Mouse (Mus musculus): ENCODE results near the gene Xylt1.
A peak's percentile ranks its signal among the peaks of the same experiment; 100 is the strongest.

Xylt1 gene

GRCm38 (mm10) chr7:117380418-117381187 is at the start of gene Xylt1:
Gene Xylt1 (plus strand): TSS chr7:117380979.
- peak; percentile 72 for DNase-seq (ENCODE audit: low read depth, low spot score)

DNA sequence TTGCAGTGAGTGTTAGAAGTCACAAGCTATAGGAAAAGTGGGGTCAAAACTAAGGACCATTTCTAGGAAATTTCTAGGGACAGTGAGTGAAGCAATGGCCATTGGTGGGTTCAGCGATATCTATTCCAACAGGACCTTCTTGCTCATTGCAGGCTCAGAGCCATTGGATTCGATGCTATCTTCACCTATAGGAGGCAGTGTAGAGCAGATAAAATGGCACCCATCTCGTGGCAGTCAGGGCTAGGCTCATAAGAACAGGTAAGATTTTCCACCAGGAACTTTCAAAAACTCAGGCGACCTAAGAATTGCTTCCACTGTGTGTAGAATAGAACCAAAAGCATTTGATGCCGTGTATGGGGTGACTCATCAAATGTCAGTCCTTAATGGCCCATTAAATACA is 46.8 kb upstream of the Xylt1 start:
- no peak for DNase-seq (ENCODE audit: low read depth, low spot score)

- DNase-seq (ENCODE audit: low read depth, low spot score) = no peak
Measured at GRCm38 (mm10) chr7:117356316-117356715, 24.5 kb upstream of the Xylt1 start.

DNA sequence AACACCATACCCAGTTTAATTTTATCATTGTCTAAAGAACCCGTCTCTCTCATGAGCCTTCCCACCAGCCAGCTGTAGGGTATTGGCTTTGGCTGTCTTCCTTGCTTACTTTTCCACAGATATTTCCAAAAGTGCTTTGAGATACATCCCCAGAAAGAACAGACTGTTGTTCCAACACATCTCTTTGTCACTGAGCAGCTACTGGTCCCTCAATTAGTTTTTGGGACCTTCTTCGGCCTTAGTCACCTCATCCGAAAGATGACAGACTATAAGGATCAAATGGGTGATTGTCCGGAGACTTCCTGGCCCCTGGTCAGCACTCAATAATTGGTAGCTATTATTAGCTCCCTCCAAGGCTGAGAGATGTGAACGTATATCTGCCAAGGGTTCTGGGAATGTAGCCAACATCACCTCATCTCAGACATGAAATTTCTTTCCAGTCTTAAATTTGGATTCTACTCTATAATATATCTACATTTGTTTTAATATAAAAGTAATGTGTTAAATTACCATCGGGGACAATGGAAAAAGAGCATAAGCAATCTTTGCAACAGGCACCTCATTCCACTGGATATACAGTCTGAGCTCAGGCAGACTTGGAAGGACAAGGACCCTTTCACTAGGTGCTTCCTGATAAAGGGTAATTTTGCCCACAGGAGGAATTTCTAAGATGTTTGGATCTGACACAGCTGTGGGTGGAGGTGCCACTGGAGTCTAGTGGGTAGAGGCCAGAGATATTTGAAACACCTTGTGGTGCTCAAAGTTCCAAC is 23.2 kb upstream of the Xylt1 start:
- no peak for DNase-seq (ENCODE audit: low read depth, low spot score)

DNA sequence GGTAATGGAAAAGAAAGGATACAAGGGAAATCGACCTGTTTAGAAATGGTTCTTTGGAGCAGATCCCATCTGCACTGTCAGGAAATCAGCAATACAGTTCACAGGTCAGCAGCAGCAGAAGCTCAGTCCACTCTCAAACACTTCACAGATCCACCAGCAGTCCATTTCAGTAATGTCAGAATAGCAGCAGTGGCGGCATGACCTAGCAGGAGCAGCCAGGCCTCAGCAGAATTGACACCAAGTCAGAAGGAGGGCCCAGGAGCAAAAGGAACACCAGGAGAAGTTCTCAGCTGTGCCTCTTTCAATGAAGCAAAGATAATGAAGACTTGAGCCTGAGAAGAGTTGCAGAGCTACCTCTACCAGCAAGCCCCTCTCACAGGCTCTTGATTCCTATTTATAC is 19.5 kb upstream of the Xylt1 start:
- no peak for DNase-seq (ENCODE audit: low read depth, low spot score)

GRCm38 (mm10) chr7:117362493-117362892 is 18.3 kb upstream of the Xylt1 start:
- DNase-seq (ENCODE audit: low read depth, low spot score) = no peak

DNA sequence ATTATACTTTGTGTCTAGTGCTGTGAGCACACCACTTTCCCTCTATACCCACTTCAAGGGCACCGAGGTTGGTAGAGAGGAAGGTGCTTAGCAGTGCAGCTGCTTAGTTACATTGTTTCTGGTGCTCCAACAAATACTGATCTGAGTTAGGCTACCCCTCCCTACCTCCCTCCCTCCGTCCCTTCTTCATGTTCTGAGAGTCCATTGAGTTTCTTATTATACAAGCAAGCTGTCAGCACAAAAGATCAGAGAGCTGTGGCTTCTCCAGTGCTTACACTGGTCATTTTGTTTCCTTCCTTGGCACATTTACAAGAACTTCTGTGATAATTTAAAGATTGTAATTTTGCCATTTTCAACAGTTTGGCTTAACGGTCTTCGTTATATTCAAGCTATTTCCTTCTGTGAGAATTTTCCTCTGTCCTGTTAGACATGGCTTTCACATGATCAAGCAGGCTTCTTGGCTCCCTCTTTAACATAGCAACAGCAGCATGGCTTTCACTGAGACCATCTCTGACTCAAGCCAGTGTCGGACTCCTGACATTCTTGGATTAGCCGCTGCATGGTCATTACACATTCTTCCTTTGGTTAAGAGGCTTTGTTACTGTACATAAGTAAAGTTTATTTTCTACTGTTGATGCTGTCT is 12.0 kb upstream of the Xylt1 start:
- DNase-seq (ENCODE audit: low read depth, low spot score) = no peak

- no peak for DNase-seq (ENCODE audit: low read depth, low spot score)
Measured at GRCm38 (mm10) chr7:117369290-117369941, 11.4 kb upstream of the Xylt1 start.

GRCm38 (mm10) chr7:117375886-117376309 is 4.9 kb upstream of the Xylt1 start:
- DNase-seq (ENCODE audit: low read depth, low spot score) = peak; percentile 57

- no peak for DNase-seq (ENCODE audit: low read depth, low spot score)
Measured at GRCm38 (mm10) chr7:117377138-117377537, 3.6 kb upstream of the Xylt1 start.

- no peak for DNase-seq (ENCODE audit: low read depth, low spot score)
Measured at GRCm38 (mm10) chr7:117380036-117380417, 752 bp upstream of the Xylt1 start.

DNA sequence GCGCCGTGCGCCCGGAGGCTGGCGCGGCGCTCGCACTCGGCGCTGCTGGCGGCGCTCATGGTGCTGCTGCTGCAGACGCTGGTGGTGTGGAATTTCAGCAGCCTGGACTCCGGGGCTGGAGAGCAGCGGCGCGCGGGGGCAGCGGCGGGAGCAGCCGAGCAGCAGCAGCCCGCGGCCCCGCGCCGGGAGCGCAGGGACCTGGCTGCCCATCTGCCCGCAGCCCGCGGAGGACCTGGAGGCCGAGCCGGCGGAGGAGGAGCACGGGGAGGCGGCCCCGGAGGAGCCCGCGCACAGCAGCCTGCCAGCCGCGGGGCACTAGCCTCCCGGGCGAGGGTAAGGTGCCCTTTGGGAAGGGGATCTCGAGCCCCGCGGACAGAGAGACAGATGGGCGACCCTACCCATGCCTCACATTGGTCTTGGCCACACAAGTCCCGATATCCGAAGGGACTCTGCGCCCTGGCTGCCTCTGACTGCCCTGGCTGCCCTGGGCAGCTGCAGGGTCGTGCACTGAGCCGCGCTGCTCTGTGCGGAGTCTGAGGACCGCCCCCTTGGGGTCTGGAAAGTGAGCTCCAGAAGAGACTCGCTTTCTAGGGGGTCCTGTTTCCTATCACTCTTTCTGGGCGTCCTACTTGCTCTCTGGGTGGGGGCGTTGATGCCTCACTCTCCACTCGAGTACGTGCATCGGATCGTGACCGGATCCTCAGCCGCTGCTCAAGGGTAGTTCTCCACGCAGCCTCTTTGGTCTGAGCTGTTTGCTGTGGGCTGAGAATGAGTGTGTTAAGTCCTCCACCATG is 606 bp downstream of the Xylt1 start:
- DNase-seq (ENCODE audit: low read depth, low spot score) = peak; percentile 68

DNA sequence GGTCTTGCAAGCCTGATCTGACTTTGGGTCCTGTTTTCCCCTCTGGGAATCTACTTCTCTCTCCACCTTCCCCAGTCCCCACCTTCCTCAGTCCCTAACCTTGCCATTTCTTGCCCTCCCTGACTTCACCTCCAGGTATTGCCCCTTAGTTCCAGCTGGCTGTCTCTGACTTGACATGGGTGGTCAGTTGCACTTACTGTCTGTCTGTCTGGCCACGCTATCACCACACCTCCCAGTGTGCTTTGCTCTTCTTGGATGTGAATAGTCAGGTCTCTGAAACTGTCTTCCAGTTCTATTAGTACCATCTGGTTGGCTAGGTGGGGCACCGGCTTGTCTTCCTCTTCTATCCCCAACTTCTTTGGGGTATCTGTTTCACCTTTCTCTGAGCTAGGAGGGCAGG is 1.2 kb downstream of the Xylt1 start:
- no peak for DNase-seq (ENCODE audit: low read depth, low spot score)

DNA sequence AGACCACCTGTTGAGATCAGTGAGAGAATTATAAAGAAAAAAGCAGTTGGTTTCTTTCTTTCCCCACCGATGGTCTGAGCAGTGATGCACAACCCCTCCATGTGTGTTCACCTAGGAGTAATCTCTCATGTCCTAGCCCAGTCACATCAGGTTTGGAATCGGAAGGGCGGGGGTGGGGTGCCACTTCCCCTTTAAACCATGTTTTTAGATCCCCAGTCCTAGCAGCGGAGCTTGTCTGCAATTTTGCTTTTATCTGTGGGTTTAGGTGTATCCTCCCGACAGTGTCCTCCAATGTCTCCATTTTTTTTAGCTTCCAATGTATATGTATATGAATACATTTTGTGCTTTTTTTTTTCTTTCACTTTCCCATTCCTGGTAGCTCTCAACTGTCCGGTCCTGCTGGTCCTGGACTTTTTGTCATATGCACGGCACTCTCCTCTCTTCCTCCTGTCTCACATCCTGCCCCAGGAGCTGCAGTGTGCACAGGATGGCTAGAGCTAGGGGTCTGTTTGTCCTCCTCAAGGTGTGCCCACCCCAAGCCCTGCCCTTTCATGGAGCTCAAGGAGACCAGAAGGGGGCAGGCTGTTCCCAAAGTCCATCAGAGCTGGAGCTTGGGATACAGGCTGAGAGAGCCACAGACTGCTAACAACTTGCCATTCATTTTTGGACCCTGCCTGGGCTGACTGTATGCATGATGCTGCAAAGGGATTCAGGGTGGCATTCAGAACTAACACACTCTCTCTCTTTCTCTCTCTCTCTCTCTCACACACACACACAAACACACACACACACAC is 2.6 kb downstream of the Xylt1 start:
- peak; percentile 41 for DNase-seq (ENCODE audit: low read depth, low spot score)

DNA sequence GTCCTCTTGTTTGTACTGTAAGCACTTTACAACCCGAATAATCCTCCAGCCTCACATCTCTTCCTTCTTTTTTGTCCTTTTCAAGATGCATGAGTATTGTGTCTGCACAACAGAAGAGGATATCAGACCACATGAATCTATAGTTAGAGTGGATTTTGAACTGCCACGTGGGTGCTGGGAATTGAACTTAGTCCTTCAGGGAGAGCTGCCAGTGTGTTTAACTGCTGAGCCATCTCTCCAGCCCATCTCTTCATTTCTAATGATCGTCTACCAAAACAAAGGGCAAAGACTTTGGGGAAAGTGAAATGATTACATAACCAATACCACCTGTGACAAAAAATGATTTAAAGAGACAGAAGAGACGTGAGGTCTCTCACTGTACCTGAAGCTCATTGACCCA is 5.6 kb downstream of the Xylt1 start:
- DNase-seq (ENCODE audit: low read depth, low spot score) = no peak

- no peak for DNase-seq (ENCODE audit: low read depth, low spot score)
Measured at GRCm38 (mm10) chr7:117388284-117388988, 7.7 kb downstream of the Xylt1 start.

DNA sequence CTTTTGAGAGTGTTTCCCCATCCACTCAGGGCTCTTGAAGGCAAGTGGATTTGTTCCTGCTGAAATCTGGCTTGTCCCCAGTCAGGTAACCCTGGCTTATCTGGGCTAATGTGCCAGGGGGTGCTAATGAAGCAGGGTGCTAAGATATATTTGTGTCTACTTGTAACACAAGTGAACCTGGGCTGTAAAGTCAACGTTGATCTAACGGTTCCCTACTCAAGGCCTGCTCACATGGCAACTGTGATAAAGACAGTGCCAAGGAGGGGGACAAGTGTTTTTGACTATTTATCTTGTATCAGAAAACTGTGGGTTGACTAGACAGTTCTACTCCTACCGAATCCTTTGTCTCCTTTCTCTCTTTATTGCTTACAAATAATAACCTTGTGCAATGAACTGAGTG is 8.3 kb downstream of the Xylt1 start:
- DNase-seq (ENCODE audit: low read depth, low spot score) = no peak

- DNase-seq (ENCODE audit: low read depth, low spot score) = no peak
Measured at GRCm38 (mm10) chr7:117392863-117393569, 12.2 kb downstream of the Xylt1 start.

- DNase-seq (ENCODE audit: low read depth, low spot score) = no peak
Measured at GRCm38 (mm10) chr7:117393976-117394375, 13.2 kb downstream of the Xylt1 start.

All from mesoderm, embryonic 11.5 days (tissue).